Mouse (Mus musculus): ENCODE measurements at regions not wholly inside any gene's neighbourhood (a gene's known extent, or its start where the extent isn't known, plus 50 kb on each side); places are given as distances from the start of the nearest gene placed in this dataset.
"Not testable (repeated sequence)": the region's sequence is repeated elsewhere in the genome, so short reads cannot be mapped to it uniquely, and the experiment has no call there.

GRCm38 (mm10) chr7:36218386-36218785 is 415.6 kb upstream of the Zfp507 start:
- no peak for DNase-seq (ENCODE audit: low spot score)

GRCm38 (mm10) chr7:36210034-36210433 is 407.2 kb upstream of the Zfp507 start:
- DNase-seq (ENCODE audit: low spot score), result no peak

- no peak for DNase-seq (ENCODE audit: low spot score)
Measured at GRCm38 (mm10) chr7:36207525-36208260, 404.9 kb upstream of the Zfp507 start.

DNA sequence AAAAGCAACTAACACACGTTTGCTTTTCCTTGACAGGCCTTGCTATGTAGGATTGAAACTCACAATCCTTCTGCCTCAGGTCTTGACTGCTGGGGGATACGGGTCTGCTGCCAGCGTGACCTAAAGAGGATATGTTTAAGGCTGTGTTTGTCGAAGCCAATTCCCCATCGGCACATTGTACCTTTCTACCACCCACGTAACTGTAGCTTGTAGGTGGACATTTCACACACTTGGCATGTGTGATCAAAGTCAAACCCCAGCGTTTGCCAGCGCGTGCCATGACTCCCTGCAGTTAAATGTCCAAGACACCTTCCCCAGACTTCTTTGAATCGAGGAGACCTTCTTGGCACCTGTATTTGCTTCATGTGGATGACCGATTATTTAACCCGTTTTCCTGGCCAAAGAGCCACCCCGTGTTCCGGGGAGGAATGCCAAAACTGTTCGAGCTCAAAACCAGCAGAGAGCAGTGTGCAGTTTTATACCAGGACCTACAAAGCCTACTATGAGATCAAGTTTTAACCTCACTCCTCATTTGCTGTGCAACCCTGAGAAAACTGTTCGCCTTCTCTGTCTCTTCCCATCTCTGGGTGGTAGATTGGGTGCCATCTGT is 395.4 kb upstream of the Zfp507 start:
- no peak for DNase-seq (ENCODE audit: low spot score)

DNA sequence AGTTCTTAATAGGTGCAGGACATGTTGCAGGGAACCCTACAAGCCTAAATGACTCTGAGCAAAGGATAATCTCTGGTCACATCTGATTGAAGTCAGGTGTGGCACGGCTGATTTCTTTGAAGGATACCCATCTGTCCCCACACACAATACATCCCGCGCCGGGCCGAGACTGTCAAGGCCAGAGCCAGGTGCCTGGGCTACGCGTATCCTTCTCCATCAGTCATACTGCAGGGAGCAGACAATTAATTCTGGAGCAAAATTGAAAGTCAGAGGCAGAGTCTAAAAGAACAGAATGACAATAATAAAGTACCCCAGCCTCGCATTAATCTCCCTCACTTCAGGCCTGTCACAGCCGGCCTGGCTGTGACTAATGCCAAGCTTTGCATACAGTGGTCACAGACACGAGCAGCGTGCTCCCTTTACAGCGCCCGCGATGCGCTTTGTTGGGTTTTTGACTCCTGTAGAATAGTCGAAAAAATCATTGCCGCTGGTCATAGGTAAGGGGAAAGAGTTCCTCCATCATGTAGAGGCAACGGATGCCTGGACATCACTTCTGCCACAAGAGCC is 393.4 kb upstream of the Zfp507 start:
- DNase-seq (ENCODE audit: low spot score), result no peak

- no peak for DNase-seq (ENCODE audit: low spot score)
Measured at GRCm38 (mm10) chr7:36192645-36193044, 389.8 kb upstream of the Zfp507 start.

DNA sequence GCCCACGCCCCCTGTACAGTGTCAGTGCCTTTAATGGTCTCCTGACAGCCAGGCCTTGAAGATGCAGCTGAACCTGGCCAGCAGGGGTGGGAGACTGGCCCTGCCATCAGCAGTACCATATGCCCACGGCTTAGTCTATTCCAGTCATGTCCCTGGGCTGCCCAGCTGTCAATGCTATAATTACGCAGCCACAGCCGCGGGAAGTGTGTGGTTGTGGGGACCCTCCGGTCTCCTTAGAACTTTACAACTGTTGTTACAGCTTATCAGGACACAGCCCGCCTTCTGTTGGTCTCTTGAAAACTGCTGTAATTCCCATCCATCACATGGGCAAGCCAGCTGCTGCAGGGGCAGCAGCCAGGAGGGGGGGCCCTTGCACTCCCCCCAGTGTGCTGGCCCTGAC is 375.1 kb upstream of the Zfp507 start:
- no peak for DNase-seq (ENCODE audit: low spot score)

GRCm38 (mm10) chr7:36175296-36175695 is 372.5 kb upstream of the Zfp507 start:
- DNase-seq (ENCODE audit: low spot score), result no peak

GRCm38 (mm10) chr7:36172511-36172910 is 369.7 kb upstream of the Zfp507 start:
- DNase-seq (ENCODE audit: low spot score), result not testable (repeated sequence)

DNA sequence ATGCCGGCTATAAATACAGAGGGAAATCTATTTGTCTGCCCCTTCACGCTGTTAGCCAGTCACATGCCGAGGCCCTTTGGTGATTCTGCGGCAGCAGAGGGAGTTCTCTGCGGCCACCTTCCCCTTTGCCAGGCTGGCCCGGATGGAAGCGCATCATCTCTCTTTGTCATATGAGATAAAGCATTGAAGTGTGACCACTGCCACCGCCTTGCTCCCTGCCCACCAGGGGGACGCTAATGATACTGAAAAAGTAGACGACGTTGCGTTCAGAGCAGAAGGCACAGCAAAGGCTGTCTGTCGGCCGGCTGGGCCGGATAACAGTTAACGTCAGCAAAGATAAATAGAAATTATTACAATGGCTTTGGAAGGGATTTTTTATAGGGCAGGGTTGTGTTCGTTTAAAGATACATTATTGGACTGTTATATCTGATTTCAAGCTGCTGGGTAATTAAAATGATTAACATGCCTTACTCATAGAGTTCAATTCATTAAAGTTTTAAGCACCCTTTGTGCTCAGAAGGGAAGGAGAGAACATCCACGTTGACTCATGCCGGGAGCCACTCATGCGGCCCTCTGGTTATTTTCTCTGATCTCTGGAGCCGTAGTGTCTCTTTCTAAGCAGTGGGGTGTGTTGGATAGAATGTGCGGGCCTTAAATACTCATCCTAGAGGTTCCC is 354.6 kb upstream of the Zfp507 start:
- DNase-seq (ENCODE audit: low spot score), result no peak

DNA sequence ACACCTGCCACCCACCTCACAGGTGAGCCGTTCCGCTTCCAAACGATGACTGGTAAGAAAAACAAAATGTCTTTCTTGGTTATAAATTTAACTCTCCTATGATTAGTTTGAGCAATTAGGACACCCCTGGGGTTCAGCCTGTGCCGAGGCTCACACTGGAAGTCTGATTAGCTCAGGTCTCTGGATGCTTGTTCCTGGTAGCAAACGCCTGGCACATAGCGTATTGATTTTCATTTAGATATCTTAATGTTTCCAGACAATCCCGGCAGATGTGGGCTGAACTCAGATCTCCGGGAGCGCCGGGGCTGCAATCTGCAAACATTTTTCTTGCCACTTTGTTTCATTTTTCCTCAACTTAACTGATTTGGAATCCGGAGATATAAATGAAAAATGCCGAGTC is 353.8 kb upstream of the Zfp507 start:
- DNase-seq (ENCODE audit: low spot score), result no peak

GRCm38 (mm10) chr7:36155576-36155975 is 352.8 kb upstream of the Zfp507 start:
- DNase-seq (ENCODE audit: low spot score), result no peak

GRCm38 (mm10) chr7:36155159-36155558 is 352.4 kb upstream of the Zfp507 start:
- DNase-seq (ENCODE audit: low spot score), result no peak

DNA sequence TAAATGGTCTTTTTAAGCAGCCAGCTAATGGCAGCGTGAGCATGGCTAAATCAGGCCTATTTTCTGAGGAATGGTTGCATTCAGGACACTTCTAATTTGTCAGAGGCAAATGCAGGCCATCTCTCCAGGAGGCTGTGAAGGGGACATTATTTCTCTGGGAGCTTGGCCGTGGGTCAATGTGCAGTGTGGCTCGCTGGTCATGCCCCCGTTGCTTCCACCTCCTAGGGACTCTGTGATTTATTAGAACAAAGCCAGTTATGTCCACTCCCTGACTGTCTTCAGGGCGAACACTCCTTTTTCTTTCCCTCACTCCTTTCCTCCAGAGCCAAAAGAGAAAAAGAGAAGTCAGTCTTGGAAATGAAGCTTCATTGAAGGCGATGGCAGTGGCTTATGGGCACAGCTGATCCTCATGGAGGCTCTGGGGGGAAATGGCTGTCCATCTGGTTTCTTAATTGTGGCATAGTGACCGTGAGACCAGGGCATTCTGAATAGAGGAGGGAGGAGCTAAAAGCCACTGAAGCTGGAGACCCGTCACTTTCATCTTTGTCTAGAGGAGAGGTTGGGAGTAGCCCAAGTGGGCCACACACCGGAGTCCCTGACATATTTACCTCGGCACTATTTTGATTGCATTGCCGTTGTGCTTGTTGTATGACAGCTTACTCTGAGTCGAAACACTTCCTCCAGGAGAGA is 348.2 kb upstream of the Zfp507 start:
- DNase-seq (ENCODE audit: low spot score), result no peak

DNA sequence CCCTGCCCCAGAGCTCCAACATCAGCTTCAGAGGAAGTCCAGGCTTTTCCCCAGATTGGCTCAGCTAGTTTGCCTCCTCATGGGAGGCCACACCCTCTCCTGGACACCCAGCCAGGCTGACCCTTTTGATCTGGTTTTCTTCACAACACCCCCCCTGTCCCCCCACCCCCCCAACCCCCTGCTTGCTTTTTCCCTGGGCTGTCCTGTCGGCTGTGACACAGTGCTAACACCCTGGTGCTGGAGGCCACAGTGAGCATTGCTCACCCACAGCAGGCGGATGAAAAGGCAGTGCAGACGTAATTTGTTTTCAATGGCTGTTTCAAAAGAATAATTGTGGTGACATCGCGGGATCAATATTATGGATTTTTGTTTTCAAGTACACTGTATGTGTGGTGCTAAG is 333.8 kb upstream of the Zfp507 start:
- DNase-seq (ENCODE audit: low spot score), result no peak

DNA sequence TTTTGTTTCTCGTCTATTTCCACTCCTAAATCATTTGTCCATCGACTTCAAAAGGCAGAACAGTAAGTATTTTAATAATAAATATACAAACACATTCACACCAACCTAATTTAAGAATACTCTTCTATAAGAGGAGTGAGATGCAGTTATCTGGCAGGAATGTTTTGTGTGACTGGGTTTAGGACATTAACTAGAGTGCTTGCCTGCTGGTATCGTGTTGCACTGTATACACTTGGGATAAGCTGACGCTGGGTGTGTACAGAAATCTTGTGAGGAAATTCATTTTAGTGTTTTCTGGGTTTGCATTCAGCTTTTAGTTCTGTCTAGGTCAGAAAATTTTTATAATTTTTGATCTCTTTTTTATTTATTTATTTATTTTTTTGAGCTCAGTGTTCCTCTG is 331.8 kb upstream of the Zfp507 start:
- DNase-seq (ENCODE audit: low spot score), result no peak

DNA sequence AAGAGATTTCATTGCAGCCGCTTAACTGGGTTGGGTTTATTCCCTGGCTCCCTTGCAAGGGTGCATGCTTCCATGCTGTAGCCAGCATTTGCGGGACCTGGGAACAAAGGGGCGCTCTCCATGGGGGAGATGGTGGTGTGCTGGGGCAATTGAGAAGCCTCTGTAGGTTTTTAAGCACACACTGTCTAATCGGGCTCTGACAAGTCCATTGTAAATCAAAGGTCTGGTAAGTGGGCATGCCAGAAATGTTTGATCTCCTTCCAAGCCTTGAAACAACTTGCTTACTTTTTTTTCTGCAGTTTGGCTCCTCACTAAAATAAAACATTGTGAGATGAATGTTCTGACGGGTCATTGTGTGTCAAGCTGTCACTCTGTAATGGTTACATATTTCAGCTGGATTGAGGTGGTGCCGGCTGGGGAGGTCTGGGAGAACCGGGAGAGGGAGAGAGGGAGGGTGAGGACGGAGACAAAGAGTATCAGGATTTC is 330.9 kb upstream of the Zfp507 start:
- DNase-seq (ENCODE audit: low spot score), result no peak

- DNase-seq (ENCODE audit: low spot score), result no peak
Measured at GRCm38 (mm10) chr7:36133026-36133425, 330.2 kb upstream of the Zfp507 start.

- no peak for DNase-seq (ENCODE audit: low spot score)
Measured at GRCm38 (mm10) chr7:36132569-36132968, 329.8 kb upstream of the Zfp507 start.

DNA sequence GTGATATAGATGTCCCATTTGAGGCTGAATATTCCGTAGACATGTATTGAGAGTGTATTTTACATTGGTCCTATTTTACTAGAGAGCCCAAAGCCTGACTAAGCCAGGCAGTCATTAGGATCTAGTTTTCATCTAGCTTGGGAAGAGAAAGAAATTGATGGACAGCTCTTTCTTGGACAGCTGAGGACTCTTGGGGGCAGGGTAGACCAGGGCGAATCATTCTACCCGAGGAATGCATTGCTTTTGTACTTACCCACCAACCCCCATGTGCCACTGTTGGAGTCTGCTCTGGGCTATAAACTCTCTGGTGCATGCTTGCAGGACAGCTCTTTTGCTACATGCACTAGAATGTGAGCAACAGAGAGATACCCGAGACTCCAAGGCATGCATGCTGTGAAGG is 294.3 kb upstream of the Zfp507 start:
- DNase-seq (ENCODE audit: low spot score), result no peak

GRCm38 (mm10) chr7:36095258-36096130 is 292.7 kb upstream of the Zfp507 start:
- DNase-seq (ENCODE audit: low spot score), result no peak
